In genomic region chr1:35115521-35115920, GRCm38 (mm10) we compare ENCODE assay signal across 27 mouse cellular contexts.
DNase-seq lines count a peak whose midpoint lies in the region; ATAC-seq and TF ChIP-seq lines count a peak whose summit lies in the region.
"Had no signal": no experiment of that assay in that cellular context is flagged by ENCODE, and none has a peak within 500 bp of the region (broad histone marks: within the 10 kb centered on the region; RNA-seq: fewer than 3 reads in every experiment).

No protein-coding gene starts in this region.

- no peak for TF ChIP-seq CTCF in ES-Bruce4 (IDR thresholded peaks at IDR 0.05; ENCODE audit: low read depth, low read length)

- H3K27ac ChIP-seq in ES-Bruce4 (ENCODE audit: insufficient read depth, low read length) (peak overlapping the region; percentile 35), ES-E14 (ENCODE audit: insufficient read depth, low read depth, low read length, poor library complexity, severe bottlenecking) (peak overlapping the region; percentile 84; the same call in 1 of the 2 replicates)
- H3K27ac ChIP-seq: embryonic facial prominence, embryonic 13.5 days; embryonic facial prominence, embryonic 15.5 days; forebrain, embryonic 13.5 days; forebrain, embryonic 15.5 days had no signal

- no peak overlapping the region for H3K9ac ChIP-seq in ES-Bruce4 (ENCODE audit: low read depth, poor library complexity, severe bottlenecking)
- H3K9ac ChIP-seq in ES-E14 (ENCODE audit: insufficient read depth, low read depth, low read length, poor library complexity, severe bottlenecking), result no peak overlapping the region
- H3K9ac ChIP-seq: embryonic facial prominence, embryonic 13.5 days; embryonic facial prominence, embryonic 15.5 days; forebrain, embryonic 13.5 days; forebrain, embryonic 15.5 days; forebrain, postnatal 0 days had no signal

- H3K36me3 ChIP-seq in megakaryocyte, embryonic 14.5 days (replicated peaks; ENCODE audit: low read length), result no peaks in the 10 kb centered on the region
- H3K36me3 ChIP-seq in ES-Bruce4 (ENCODE audit: control insufficient read depth, insufficient read depth, low read length, poor library complexity, severe bottlenecking), result no peaks in the 10 kb centered on the region
- no peaks in the 10 kb centered on the region for H3K36me3 ChIP-seq in ES-E14 (ENCODE audit: control insufficient read depth, insufficient read depth, low read length, poor library complexity, severe bottlenecking)
- H3K36me3 ChIP-seq: embryonic facial prominence, embryonic 13.5 days; embryonic facial prominence, embryonic 15.5 days; forebrain, embryonic 15.5 days had no signal

- H3K9me3 ChIP-seq in megakaryocyte, embryonic 14.5 days, result peaks cover 42% of the 10 kb centered on the region
- H3K9me3 ChIP-seq in ES-Bruce4 (replicated peaks; ENCODE audit: control insufficient read depth, insufficient read depth, low read length, poor library complexity, severe bottlenecking) (peaks cover 29% of the 10 kb centered on the region), ES-E14 (ENCODE audit: control insufficient read depth, insufficient read depth, low read depth, low read length) (no peaks in the 10 kb centered on the region)
- H3K9me3 ChIP-seq: forebrain, embryonic 15.5 days had no signal

- no peaks in the 10 kb centered on the region for H3K4me1 ChIP-seq in megakaryocyte, embryonic 14.5 days
- H3K4me1 ChIP-seq in ES-Bruce4 (ENCODE audit: control insufficient read depth, insufficient read depth, low read length) (no peaks in the 10 kb centered on the region), ES-E14 (ENCODE audit: control insufficient read depth in 2 of 2, insufficient read depth in 2 of 2, low read length in 2 of 2, poor library complexity in 1 of 2) (no peaks in the 10 kb centered on the region)
- H3K4me1 ChIP-seq: embryonic facial prominence, embryonic 13.5 days; embryonic facial prominence, embryonic 15.5 days; forebrain, embryonic 13.5 days; forebrain, embryonic 15.5 days had no signal

- no peak for ATAC-seq in megakaryocyte, adult 5-6 weeks (ENCODE audit: poor library complexity, severe bottlenecking)
- ATAC-seq in frontal cortex, adult (ENCODE audit: low TSS enrichment), result no peak
- ATAC-seq: activated CD4-positive, CD25-positive, alpha-beta regulatory T cell, adult 4 months; CD4-positive, CD25-positive, alpha-beta regulatory T cell, adult 4 months; forebrain, embryonic 13.5 days; forebrain, embryonic 15.5 days; forebrain, postnatal 0 days had no signal

- H3K4me3 ChIP-seq in megakaryocyte, embryonic 14.5 days (replicated peaks), result peak overlapping the region; percentile 24
- H3K4me3 ChIP-seq in ES-Bruce4 (ENCODE audit: low read depth, low read length), result no peak overlapping the region
- no peak overlapping the region for H3K4me3 ChIP-seq in ES-E14 (ENCODE audit: insufficient read depth in 1 of 2, low read depth in 1 of 2, low read length in 2 of 2, poor library complexity in 1 of 2, severe bottlenecking in 1 of 2)
- H3K4me3 ChIP-seq: embryonic facial prominence, embryonic 13.5 days; embryonic facial prominence, embryonic 15.5 days; erythroblast, embryonic 14.5 days; forebrain, embryonic 13.5 days; forebrain, embryonic 15.5 days had no signal

- no peak for TF ChIP-seq POLR2A in ES-Bruce4 (IDR thresholded peaks at IDR 0.05; ENCODE audit: insufficient read depth, low read length)

- TF ChIP-seq EP300 in ES-Bruce4 (IDR thresholded peaks at IDR 0.05; ENCODE audit: insufficient read depth, low read depth, low read length), result no peak

- no peaks in the 10 kb centered on the region for H3K27me3 ChIP-seq in megakaryocyte, embryonic 14.5 days (replicated peaks)
- H3K27me3 ChIP-seq in ES-Bruce4 (ENCODE audit: control insufficient read depth, insufficient read depth, low read length, poor library complexity, severe bottlenecking), result no peaks in the 10 kb centered on the region
- H3K27me3 ChIP-seq: CH12.LX; embryonic facial prominence, embryonic 13.5 days; embryonic facial prominence, embryonic 15.5 days; forebrain, embryonic 13.5 days; forebrain, embryonic 15.5 days had no signal

- in situ Hi-C loops in ES-E14 (cut with MboI; ENCODE audit: low sequenced_read_pairs in 2 of 2, unreplicated experiment in 2 of 2), result no loop called here

- DNase-seq in ES-E14 (ENCODE audit: low read depth, low spot score), result no peak
- peak; percentile 0 for DNase-seq in WW6 (ENCODE audit: low read depth, low spot score)
- no peak for DNase-seq in testis, postnatal 10 days (ENCODE audit: low spot score)
- DNase-seq in adrenal gland, adult 8-10 months, result no peak
- DNase-seq: adrenal gland, postnatal 10 days; adrenal gland, postnatal 25 days; B cell, adult 2 months; cerebellum, adult 11 months; cerebellum, adult 18-20 months; cerebellum, adult 8-10 months; cerebellum, adult 9-11 months; cerebellum, postnatal 14 days; cerebellum, postnatal 36 days; embryo, embryonic 11 days; forebrain, postnatal 0 days had no signal

TF ChIP-seq in ES-E14, 5 proteins besides CTCF, POLR2A, EP300 and RAD21:
- TF ChIP-seq CHD2 (IDR thresholded peaks at IDR 0.05; ENCODE audit: low read depth, low read length), result no peak
- no peak for TF ChIP-seq ZNF384 (IDR thresholded peaks at IDR 0.05; ENCODE audit: low read depth, low read length)
- no peak for TF ChIP-seq ZC3H11A (IDR thresholded peaks at IDR 0.05; ENCODE audit: borderline replicate concordance, low read depth, low read length)
- TF ChIP-seq MAFK (IDR thresholded peaks at IDR 0.05; ENCODE audit: insufficient read depth, low read depth, low read length), result no peak
- no peak for TF ChIP-seq HCFC1 (IDR thresholded peaks at IDR 0.05; ENCODE audit: borderline replicate concordance, insufficient read depth, low read length)
TF ChIP-seq in ES-E14: peak in this region for 0.
